Mouse (Mus musculus) layer of hippocampus, adult 2 months (tissue): ENCODE results near the gene Bad. TPM values are rescaled to one million over a fixed set of nuclear protein-coding genes. Genes with fewer than 3 reads are reported as not detected.

Experiments
- DNase-seq, 2 experiments: peaks; one replicate each; pipeline ENCODE4 v3.0.0; 2022; ENCODE audit warnings: low spot score in 2 of 2
- H3K27ac ChIP-seq: fragments of 200-600 bp; 2 replicates; pipeline ENCODE4 v1.8.1; 2022
- H3K4me3 ChIP-seq: fragments of 200-600 bp; 2 replicates; pipeline ENCODE4 v1.8.1; 2022; ENCODE audit warnings: mild to moderate bottlenecking
- CTCF ChIP-seq: fragments of 200-600 bp; conservative IDR thresholded peaks from 2 replicates; pipeline ENCODE4 v1.8.1; 2022; ENCODE audit warnings: antibody characterized with exemption, mild to moderate bottlenecking, moderate library complexity
- total RNA-seq, 2 experiments: library from RNA; stranded (reverse); gene quantifications; 2 replicates each; pipeline ENCODE4 v1.2.3; 2021

The Bad gene
- total RNA-seq, 2 experiments from 2014 or later = 43.1 to 43.8 TPM

- peak overlapping the region; percentile 93; the same call in 1 of the 2 replicates for H3K27ac ChIP-seq
- no peak for TF ChIP-seq CTCF
- H3K4me3 ChIP-seq = peak overlapping the region; percentile 84
- DNase-seq = no peak
These were observed 21.6 kb upstream of the Bad start for GRCm38 (mm10) chr19:6919876-6920740.

GRCm38 (mm10) chr19:6920741-6921636 is 20.7 kb upstream of the Bad start:
- peak; percentile 19 for TF ChIP-seq CTCF
- DNase-seq = no peak
- H3K27ac ChIP-seq = peak overlapping the region; percentile 93
- H3K4me3 ChIP-seq = peak overlapping the region; percentile 84

GRCm38 (mm10) chr19:6921647-6922567 is 19.8 kb upstream of the Bad start, which contains the start of gene Esrra:
TSS of gene Esrra (minus strand) at chr19:6921813.
- peak within 1 kb of the TSS; percentile 84 for H3K4me3 ChIP-seq
- H3K27ac ChIP-seq = peak within 1 kb of the TSS; percentile 97
- no peak for TF ChIP-seq CTCF
- peak; percentile 99 to 100 for DNase-seq

- no peak for TF ChIP-seq CTCF
- no peak for DNase-seq
- peak overlapping the region; percentile 97 for H3K27ac ChIP-seq
- peak overlapping the region; percentile 84; the same call in 1 of the 2 replicates for H3K4me3 ChIP-seq
These were observed 18.5 kb upstream of the Bad start for GRCm38 (mm10) chr19:6922901-6923735.

GRCm38 (mm10) chr19:6924461-6925306 is 17.0 kb upstream of the Bad start:
- DNase-seq = peak; percentile 83 to 91
- peak overlapping the region; percentile 26 for H3K4me3 ChIP-seq
- TF ChIP-seq CTCF = peak; percentile 96
- H3K27ac ChIP-seq = no peak overlapping the region

- no peak for DNase-seq
- no peak within 1 kb of the TSS for H3K27ac ChIP-seq
- TF ChIP-seq CTCF = no peak
- peak within 1 kb of the TSS; percentile 26 for H3K4me3 ChIP-seq
These were observed 16.4 kb upstream of the Bad start, which contains the start of gene Catsperz for GRCm38 (mm10) chr19:6925307-6925573. TSS of gene Catsperz (minus strand) at chr19:6925380.

- Histone ChIP-seq H3K27ac (no peak overlapping the region), H3K4me3 (no peak overlapping the region)
- TF ChIP-seq CTCF = no peak
- no peak for DNase-seq
These were observed 15.9 kb upstream of the Bad start for GRCm38 (mm10) chr19:6925611-6926329.

GRCm38 (mm10) chr19:6926559-6927255 is 15.0 kb upstream of the Bad start:
- DNase-seq = no peak
- TF ChIP-seq CTCF = no peak
- Histone ChIP-seq H3K27ac (no peak overlapping the region), H3K4me3 (no peak overlapping the region)

GRCm38 (mm10) chr19:6928080-6928479 is 13.6 kb upstream of the Bad start:
- H3K4me3 ChIP-seq = no peak overlapping the region
- no peak overlapping the region for H3K27ac ChIP-seq
- DNase-seq = no peak
- no peak for TF ChIP-seq CTCF

GRCm38 (mm10) chr19:6931002-6931401 is 10.7 kb upstream of the Bad start:
- no peak overlapping the region for H3K4me3 ChIP-seq
- H3K27ac ChIP-seq = no peak overlapping the region
- no peak for DNase-seq
- no peak for TF ChIP-seq CTCF
